Mouse (Mus musculus): ENCODE measurements around the gene Cavin1. TPM values are rescaled to one million over a fixed set of nuclear protein-coding genes. Genes with fewer than 3 reads are reported as not detected.
A peak's percentile ranks its signal among the peaks of the same experiment; 100 is the strongest.

Cavin1 gene
- polyA plus RNA-seq, 1 experiment = 35.0 TPM

- Histone ChIP-seq H3K4me1 (ENCODE audit: control insufficient read depth, insufficient read depth, low read length) (no peaks in the 10 kb centered on the region; the same call in 1 of the 2 replicates), H3K27ac (ENCODE audit: insufficient read depth, low read depth, low read length) (no peak overlapping the region), H3K27me3 (replicated peaks; ENCODE audit: control insufficient read depth, insufficient read depth, low read length) (no peaks in the 10 kb centered on the region), H3K4me3 (ENCODE audit: insufficient read depth, low read depth, low read length) (no peak overlapping the region), H3K36me3 (ENCODE audit: control insufficient read depth, insufficient read depth, low read length) (no peaks in the 10 kb centered on the region)
- no peak for DNase-seq
- TF ChIP-seq CTCF (conservative IDR thresholded peaks at IDR 0.05; ENCODE audit: insufficient read depth, insufficient read length, low read depth, low read length) (no peak), POLR2A (IDR thresholded peaks at IDR 0.05; ENCODE audit: low read depth, low read length) (no peak)
- 75% methylated on average over 9 of the region's 9 CpGs for WGBS
Measured at GRCm38 (mm10) chr11:100963647-100964046, 7.0 kb downstream of the Cavin1 start.

GRCm38 (mm10) chr11:100962371-100962911 lies 8.2 kb downstream of the Cavin1 start:
- Histone ChIP-seq H3K4me1 (ENCODE audit: control insufficient read depth, insufficient read depth, low read length) (no peaks in the 10 kb centered on the region; the same call in 1 of the 2 replicates), H3K27ac (ENCODE audit: insufficient read depth, low read depth, low read length) (peak overlapping the region; percentile 21; the same call in 1 of the 2 replicates), H3K4me3 (ENCODE audit: insufficient read depth, low read depth, low read length) (no peak overlapping the region), H3K27me3 (replicated peaks; ENCODE audit: control insufficient read depth, insufficient read depth, low read length) (no peaks in the 10 kb centered on the region), H3K36me3 (ENCODE audit: control insufficient read depth, insufficient read depth, low read length) (no peaks in the 10 kb centered on the region)
- no peak for DNase-seq
- TF ChIP-seq CTCF (conservative IDR thresholded peaks at IDR 0.05; ENCODE audit: insufficient read depth, insufficient read length, low read depth, low read length) = no peak
- TF ChIP-seq POLR2A (IDR thresholded peaks at IDR 0.05; ENCODE audit: low read depth, low read length) = no peak
- WGBS = 59% methylated on average over 9 of the region's 9 CpGs

GRCm38 (mm10) chr11:100960540-100960939 lies 10.1 kb downstream of the Cavin1 start:
- no peaks in the 10 kb centered on the region for H3K27me3 ChIP-seq (replicated peaks; ENCODE audit: control insufficient read depth, insufficient read depth, low read length)
- DNase-seq = peak; percentile 87
- no peak for TF ChIP-seq CTCF (conservative IDR thresholded peaks at IDR 0.05; ENCODE audit: insufficient read depth, insufficient read length, low read depth, low read length)
- no peak for TF ChIP-seq POLR2A (IDR thresholded peaks at IDR 0.05; ENCODE audit: low read depth, low read length)
- WGBS = 18% methylated on average over 6 of the region's 6 CpGs
- no peaks in the 10 kb centered on the region; the same call in 1 of the 2 replicates for H3K4me1 ChIP-seq (ENCODE audit: control insufficient read depth, insufficient read depth, low read length)
- H3K27ac ChIP-seq (ENCODE audit: insufficient read depth, low read depth, low read length) = no peak overlapping the region
- no peak overlapping the region for H3K4me3 ChIP-seq (ENCODE audit: insufficient read depth, low read depth, low read length)
- no peaks in the 10 kb centered on the region for H3K36me3 ChIP-seq (ENCODE audit: control insufficient read depth, insufficient read depth, low read length)

GRCm38 (mm10) chr11:100959826-100960225 lies 10.9 kb downstream of the Cavin1 start:
- DNase-seq = no peak
- Histone ChIP-seq H3K4me1 (ENCODE audit: control insufficient read depth, insufficient read depth, low read length) (no peaks in the 10 kb centered on the region; the same call in 1 of the 2 replicates), H3K27me3 (replicated peaks; ENCODE audit: control insufficient read depth, insufficient read depth, low read length) (no peaks in the 10 kb centered on the region), H3K4me3 (ENCODE audit: insufficient read depth, low read depth, low read length) (no peak overlapping the region), H3K36me3 (ENCODE audit: control insufficient read depth, insufficient read depth, low read length) (no peaks in the 10 kb centered on the region), H3K27ac (ENCODE audit: insufficient read depth, low read depth, low read length) (no peak overlapping the region)
- TF ChIP-seq CTCF (conservative IDR thresholded peaks at IDR 0.05; ENCODE audit: insufficient read depth, insufficient read length, low read depth, low read length) (no peak), POLR2A (IDR thresholded peaks at IDR 0.05; ENCODE audit: low read depth, low read length) (no peak)
- WGBS = 31% methylated on average over 3 of the region's 3 CpGs

- no peaks in the 10 kb centered on the region; the same call in 1 of the 2 replicates for H3K4me1 ChIP-seq (ENCODE audit: control insufficient read depth, insufficient read depth, low read length)
- 6% methylated on average over 14 of the region's 14 CpGs for WGBS
- no peak overlapping the region for H3K27ac ChIP-seq (ENCODE audit: insufficient read depth, low read depth, low read length)
- DNase-seq = peak; percentile 76
- no peaks in the 10 kb centered on the region for H3K36me3 ChIP-seq (ENCODE audit: control insufficient read depth, insufficient read depth, low read length)
- TF ChIP-seq CTCF (conservative IDR thresholded peaks at IDR 0.05; ENCODE audit: insufficient read depth, insufficient read length, low read depth, low read length) (peak; percentile 68), POLR2A (IDR thresholded peaks at IDR 0.05; ENCODE audit: low read depth, low read length) (no peak)
- H3K27me3 ChIP-seq (replicated peaks; ENCODE audit: control insufficient read depth, insufficient read depth, low read length) = no peaks in the 10 kb centered on the region
- H3K4me3 ChIP-seq (ENCODE audit: insufficient read depth, low read depth, low read length) = no peak overlapping the region
Measured at GRCm38 (mm10) chr11:100959464-100959810, 11.2 kb downstream of the Cavin1 start.

DNA sequence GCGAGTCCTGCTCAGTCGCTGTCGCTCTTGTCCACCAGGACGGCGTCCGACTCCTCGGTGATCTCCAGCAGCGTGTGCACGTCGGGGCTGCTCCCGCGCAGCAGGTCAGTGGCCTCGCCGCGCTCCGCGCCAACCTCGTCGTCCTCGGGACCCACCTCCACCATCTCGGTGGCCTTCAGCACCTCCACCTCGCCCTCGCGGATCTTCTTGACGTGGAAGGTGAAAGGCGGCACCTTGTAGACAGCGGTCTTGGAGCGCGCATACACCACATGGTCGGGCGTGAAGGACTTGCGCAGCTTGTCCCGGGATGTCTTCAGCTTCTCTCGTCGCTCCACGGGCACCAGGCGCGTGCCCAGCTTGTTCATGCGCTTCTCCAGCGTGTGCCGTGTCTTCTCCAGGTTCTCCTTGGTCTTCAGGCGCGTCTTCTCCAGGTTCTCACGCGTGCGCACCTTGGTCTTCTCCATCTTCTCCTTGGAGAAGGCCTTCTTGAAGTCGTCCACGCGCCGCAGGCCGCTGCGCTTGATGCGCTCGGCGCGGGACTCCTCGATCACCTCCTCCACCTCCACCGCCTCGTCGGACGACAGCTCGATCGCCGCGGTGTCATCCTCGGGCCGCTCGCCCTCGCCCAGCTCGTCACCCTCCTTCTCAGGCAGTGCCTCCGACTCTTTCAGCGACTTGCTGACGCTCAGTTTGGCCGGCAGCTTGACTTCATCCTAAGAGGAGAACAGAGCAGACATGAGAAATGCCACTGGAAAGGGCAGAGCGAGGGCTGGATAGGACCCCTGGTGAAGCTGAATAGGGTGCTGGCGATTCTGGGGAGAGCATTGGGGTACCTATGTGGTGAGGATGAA lies 11.8 kb downstream of the Cavin1 start:
- peak; percentile 25 for DNase-seq
- Histone ChIP-seq H3K36me3 (ENCODE audit: control insufficient read depth, insufficient read depth, low read length) (no peaks in the 10 kb centered on the region), H3K27ac (ENCODE audit: insufficient read depth, low read depth, low read length) (no peak overlapping the region), H3K4me3 (ENCODE audit: insufficient read depth, low read depth, low read length) (no peak overlapping the region), H3K27me3 (replicated peaks; ENCODE audit: control insufficient read depth, insufficient read depth, low read length) (no peaks in the 10 kb centered on the region), H3K4me1 (ENCODE audit: control insufficient read depth, insufficient read depth, low read length) (no peaks in the 10 kb centered on the region; the same call in 1 of the 2 replicates)
- WGBS = 44% methylated on average over 76 of the region's 76 CpGs
- no peak for TF ChIP-seq POLR2A (IDR thresholded peaks at IDR 0.05; ENCODE audit: low read depth, low read length)
- no peak for TF ChIP-seq CTCF (conservative IDR thresholded peaks at IDR 0.05; ENCODE audit: insufficient read depth, insufficient read length, low read depth, low read length)

DNA sequence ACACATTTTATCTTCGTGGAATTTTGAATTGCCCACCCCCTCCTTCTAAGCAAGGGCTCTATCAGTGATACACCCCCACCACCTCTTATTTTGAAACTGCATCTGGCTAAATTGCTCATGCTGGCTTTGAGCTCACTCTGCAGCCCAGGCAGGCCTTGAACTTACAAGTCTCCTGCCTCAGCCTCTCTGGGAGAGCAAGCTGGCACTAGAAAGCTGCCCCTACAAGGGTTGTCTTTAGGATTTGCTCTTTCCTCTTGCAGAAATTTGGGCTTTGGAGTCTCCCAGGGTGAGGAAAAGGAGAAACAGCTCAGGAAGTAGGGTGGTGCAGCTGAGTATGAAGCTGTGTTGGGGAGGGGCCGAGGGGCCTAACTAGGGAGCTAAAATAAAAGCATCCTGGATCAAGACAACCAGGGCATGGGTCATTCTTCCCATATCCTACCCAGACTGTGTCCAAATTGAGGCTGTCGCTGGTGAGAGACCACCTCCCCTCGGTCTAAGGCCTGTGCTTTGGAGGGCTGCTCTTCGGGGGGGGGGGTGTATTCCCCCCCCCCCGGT lies 12.7 kb downstream of the Cavin1 start:
- DNase-seq = no peak
- Histone ChIP-seq H3K27me3 (replicated peaks; ENCODE audit: control insufficient read depth, insufficient read depth, low read length) (no peaks in the 10 kb centered on the region), H3K4me1 (ENCODE audit: control insufficient read depth, insufficient read depth, low read length) (no peaks in the 10 kb centered on the region; the same call in 1 of the 2 replicates), H3K4me3 (ENCODE audit: insufficient read depth, low read depth, low read length) (no peak overlapping the region), H3K27ac (ENCODE audit: insufficient read depth, low read depth, low read length) (no peak overlapping the region), H3K36me3 (ENCODE audit: control insufficient read depth, insufficient read depth, low read length) (no peaks in the 10 kb centered on the region)
- 42% methylated on average over 6 of the region's 6 CpGs for WGBS
- TF ChIP-seq POLR2A (IDR thresholded peaks at IDR 0.05; ENCODE audit: low read depth, low read length) (no peak), CTCF (conservative IDR thresholded peaks at IDR 0.05; ENCODE audit: insufficient read depth, insufficient read length, low read depth, low read length) (no peak)

Data from kidney, adult 2 months (tissue).